Mouse (Mus musculus) cerebellum, postnatal 10 days (tissue): ENCODE results near the gene Prr19.
A peak's percentile ranks its signal among the peaks of the same experiment; 100 is the strongest.
"Not testable (repeated sequence)": the region's sequence is repeated elsewhere in the genome, so short reads cannot be mapped to it uniquely, and the experiment has no call there.

Source experiments
- DNase-seq, 2 experiments: peaks; one replicate each; pipeline ENCODE4 v3.0.0; 2021; ENCODE audit warnings: mixed read lengths in 2 of 2

Gene Prr19

DNA sequence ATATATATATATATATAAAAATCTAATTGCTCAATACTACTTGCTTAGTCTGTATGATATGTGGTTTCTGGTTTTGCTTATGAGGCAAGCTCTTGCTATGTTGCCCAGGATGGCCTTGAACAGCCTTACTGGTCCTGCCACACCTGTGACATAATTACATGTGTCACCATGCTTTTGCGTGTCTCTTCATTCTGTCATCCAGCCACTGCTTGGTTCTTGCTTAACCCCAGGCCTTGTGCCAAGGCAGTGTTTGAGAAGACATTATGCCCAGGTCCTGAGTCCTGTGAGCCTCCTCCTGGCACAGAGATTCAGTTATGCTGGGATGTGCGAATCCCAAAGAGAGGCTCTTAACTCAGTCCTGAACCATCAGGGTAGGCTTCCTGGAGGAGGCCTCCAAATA lies 22.0 kb downstream of the Prr19 start:
- no peak for DNase-seq

- DNase-seq: not testable (repeated sequence)
Observed at GRCm38 (mm10) chr7:25325431-25325830, 24.2 kb downstream of the Prr19 start.

DNA sequence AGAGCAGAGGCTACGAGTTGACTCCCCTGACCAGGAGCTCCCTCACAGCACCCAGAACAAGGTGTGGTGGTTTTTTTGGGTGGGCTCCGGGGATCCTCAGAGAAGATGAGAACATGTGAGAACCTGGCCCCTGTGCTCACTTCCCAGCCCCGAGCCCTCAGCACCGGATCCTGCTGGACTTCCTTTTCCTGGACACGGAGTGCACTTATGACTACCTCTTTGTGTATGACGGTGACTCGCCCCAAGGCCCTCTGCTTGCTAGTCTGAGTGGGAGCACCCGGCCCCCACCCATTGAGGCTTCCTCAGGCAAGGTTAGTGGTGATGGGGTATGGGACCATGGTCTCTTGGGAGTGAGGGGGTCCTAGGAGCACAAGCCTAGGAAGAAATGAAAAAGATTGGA lies 25.0 kb downstream of the Prr19 start:
- no peak for DNase-seq

GRCm38 (mm10) chr7:25333596-25334307 lies 32.5 kb downstream of the Prr19 start:
- DNase-seq: peak; percentile 82 to 85

GRCm38 (mm10) chr7:25334472-25334871 lies 33.3 kb downstream of the Prr19 start:
- no peak for DNase-seq

- no peak for DNase-seq
Observed at GRCm38 (mm10) chr7:25339329-25339728, 38.1 kb downstream of the Prr19 start.

DNA sequence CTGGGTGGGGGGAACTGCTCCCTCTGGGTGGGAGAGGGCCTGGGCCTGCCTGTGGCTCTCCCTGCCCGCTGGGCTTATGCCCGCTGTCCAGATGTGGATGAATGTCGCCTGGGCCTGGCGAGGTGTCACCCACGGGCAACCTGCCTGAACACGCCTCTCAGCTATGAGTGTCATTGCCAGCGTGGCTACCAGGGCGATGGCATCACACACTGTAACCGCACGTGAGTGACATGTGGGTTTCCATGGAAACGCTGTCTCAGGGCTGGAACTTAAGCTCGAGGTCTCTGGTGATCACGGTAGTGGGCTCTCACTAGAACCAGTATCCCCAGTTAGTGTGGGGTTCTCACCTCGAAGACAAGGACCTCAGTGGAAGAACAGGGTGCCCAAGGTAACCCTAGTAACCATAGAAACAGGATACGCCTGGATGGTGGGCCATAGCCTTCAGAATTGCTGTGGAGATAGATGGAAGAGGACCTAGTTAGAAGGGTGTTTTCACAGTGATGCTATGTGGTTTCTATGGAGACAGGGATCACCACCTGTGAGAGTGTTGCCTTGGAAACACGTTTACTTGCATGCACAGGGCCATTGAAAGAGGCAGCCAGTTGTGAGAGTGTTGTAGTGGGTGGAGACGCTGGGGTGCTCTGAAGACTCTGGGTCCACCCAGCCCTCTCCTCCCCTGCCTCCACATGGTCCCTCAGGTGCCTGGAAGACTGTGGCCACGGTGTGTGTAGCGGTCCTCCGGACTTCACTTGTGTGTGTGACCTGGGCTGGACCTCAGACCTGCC lies 40.0 kb downstream of the Prr19 start:
- no peak for DNase-seq

GRCm38 (mm10) chr7:25348861-25349260 lies 47.6 kb downstream of the Prr19 start:
- no peak for DNase-seq
